Mouse (Mus musculus): ENCODE measurements around the gene Lrrc27. TPM values are rescaled to one million over a fixed set of nuclear protein-coding genes. Genes with fewer than 3 reads are reported as not detected.

Gene Lrrc27
- 1.9 and 3.0 TPM in 2 replicates for polyA plus RNA-seq (2015; fragmentation: Nextera tagmentation; extraction: Ambion mirVana)

GRCm38 (mm10) chr7:139212754-139213745, at the start of gene Lrrc27, which contains the start of gene Stk32c:
TSS of gene Lrrc27 (plus strand) at chr7:139212988.
TSS of gene Stk32c (minus strand) at chr7:139213307.
- ATAC-seq (ENCODE audit: insufficient number of reproducible peaks, low FRiP score, low TSS enrichment, low read depth): peak; percentile 98
- H3K36me3 ChIP-seq: no peaks in the 10 kb centered on the region
- peak within 1 kb of the TSS; percentile 81 for H3K27ac ChIP-seq (replicated peaks)
- peak within 1 kb of the TSS; percentile 50 for H3K9ac ChIP-seq
- no peaks in the 10 kb centered on the region for H3K27me3 ChIP-seq
- peaks cover 8% of the 10 kb centered on the region; the same call in 1 of the 2 replicates for H3K4me1 ChIP-seq
- no peaks in the 10 kb centered on the region for H3K9me3 ChIP-seq (replicated peaks)
- peak within 1 kb of the TSS; percentile 65 for H3K4me3 ChIP-seq (replicated peaks)
- 2% methylated on average over 53 of the region's 53 CpGs for WGBS
- peak within 1 kb of the TSS; percentile 77 for H3K4me2 ChIP-seq (replicated peaks)

GRCm38 (mm10) chr7:139164410-139164809, 48.4 kb upstream of the Lrrc27 start:
- Histone ChIP-seq H3K27me3 (no peaks in the 10 kb centered on the region), H3K4me2 (replicated peaks) (no peak overlapping the region), H3K4me1 (no peaks in the 10 kb centered on the region), H3K9me3 (replicated peaks) (no peaks in the 10 kb centered on the region), H3K27ac (replicated peaks) (no peak overlapping the region), H3K4me3 (replicated peaks) (no peak overlapping the region), H3K9ac (no peak overlapping the region), H3K36me3 (no peaks in the 10 kb centered on the region)
- WGBS: 73% methylated on average over 5 of the region's 5 CpGs
- ATAC-seq (ENCODE audit: insufficient number of reproducible peaks, low FRiP score, low TSS enrichment, low read depth): no peak

- Histone ChIP-seq H3K9ac (no peak overlapping the region), H3K4me1 (no peaks in the 10 kb centered on the region), H3K4me2 (replicated peaks) (no peak overlapping the region), H3K36me3 (no peaks in the 10 kb centered on the region), H3K4me3 (replicated peaks) (no peak overlapping the region), H3K27me3 (no peaks in the 10 kb centered on the region), H3K9me3 (replicated peaks) (no peaks in the 10 kb centered on the region), H3K27ac (replicated peaks) (no peak overlapping the region)
- ATAC-seq (ENCODE audit: insufficient number of reproducible peaks, low FRiP score, low TSS enrichment, low read depth): no peak
- 54% methylated on average over 4 of the region's 4 CpGs for WGBS
Measured at GRCm38 (mm10) chr7:139169143-139169542, 43.6 kb upstream of the Lrrc27 start.

- Histone ChIP-seq H3K27ac (replicated peaks) (no peak overlapping the region), H3K4me3 (replicated peaks) (no peak overlapping the region), H3K9ac (no peak overlapping the region), H3K36me3 (no peaks in the 10 kb centered on the region), H3K4me1 (no peaks in the 10 kb centered on the region), H3K27me3 (no peaks in the 10 kb centered on the region), H3K9me3 (replicated peaks) (no peaks in the 10 kb centered on the region), H3K4me2 (replicated peaks) (no peak overlapping the region)
- no peak for ATAC-seq (ENCODE audit: insufficient number of reproducible peaks, low FRiP score, low TSS enrichment, low read depth)
- 68% methylated on average over 5 of the region's 5 CpGs for WGBS
Measured at GRCm38 (mm10) chr7:139179299-139179698, 33.5 kb upstream of the Lrrc27 start.

GRCm38 (mm10) chr7:139180058-139180457, 32.7 kb upstream of the Lrrc27 start:
- 90% methylated on average over 3 of the region's 3 CpGs for WGBS
- H3K4me2 ChIP-seq (replicated peaks): no peak overlapping the region

GRCm38 (mm10) chr7:139184396-139184795, 28.4 kb upstream of the Lrrc27 start:
- WGBS: 65% methylated on average over 4 of the region's 4 CpGs
- H3K4me2 ChIP-seq (replicated peaks): no peak overlapping the region
- no peaks in the 10 kb centered on the region for H3K36me3 ChIP-seq
- no peak overlapping the region for H3K9ac ChIP-seq
- no peak overlapping the region for H3K4me3 ChIP-seq (replicated peaks)
- H3K4me1 ChIP-seq: peaks cover 9% of the 10 kb centered on the region; the same call in 1 of the 2 replicates
- no peaks in the 10 kb centered on the region for H3K9me3 ChIP-seq (replicated peaks)
- ATAC-seq (ENCODE audit: insufficient number of reproducible peaks, low FRiP score, low TSS enrichment, low read depth): no peak
- H3K27me3 ChIP-seq: peaks cover 36% of the 10 kb centered on the region
- no peak overlapping the region for H3K27ac ChIP-seq (replicated peaks)

More at GRCm38 (mm10) chr7:139180058-139180457, 32.7 kb upstream of the Lrrc27 start:
- no peak overlapping the region for H3K4me3 ChIP-seq (replicated peaks)
- no peaks in the 10 kb centered on the region for H3K4me1 ChIP-seq
- no peaks in the 10 kb centered on the region for H3K9me3 ChIP-seq (replicated peaks)
- no peaks in the 10 kb centered on the region for H3K36me3 ChIP-seq
- no peak overlapping the region for H3K9ac ChIP-seq
- H3K27ac ChIP-seq (replicated peaks): no peak overlapping the region
- peaks cover 5% of the 10 kb centered on the region; the same call in 1 of the 2 replicates for H3K27me3 ChIP-seq
- no peak for ATAC-seq (ENCODE audit: insufficient number of reproducible peaks, low FRiP score, low TSS enrichment, low read depth)

- no peak overlapping the region for H3K4me2 ChIP-seq (replicated peaks)
- peaks cover 9% of the 10 kb centered on the region; the same call in 1 of the 2 replicates for H3K4me1 ChIP-seq
- 81% methylated on average over 7 of the region's 7 CpGs for WGBS
- H3K9me3 ChIP-seq (replicated peaks): no peaks in the 10 kb centered on the region
- H3K9ac ChIP-seq: no peak overlapping the region
- no peak overlapping the region for H3K27ac ChIP-seq (replicated peaks)
- ATAC-seq (ENCODE audit: insufficient number of reproducible peaks, low FRiP score, low TSS enrichment, low read depth): no peak
- no peak overlapping the region for H3K4me3 ChIP-seq (replicated peaks)
- H3K36me3 ChIP-seq: no peaks in the 10 kb centered on the region
- peaks cover 36% of the 10 kb centered on the region for H3K27me3 ChIP-seq
Measured at GRCm38 (mm10) chr7:139184846-139185245, 27.9 kb upstream of the Lrrc27 start.

GRCm38 (mm10) chr7:139185971-139186370, 26.8 kb upstream of the Lrrc27 start:
- H3K27me3 ChIP-seq: peaks cover 41% of the 10 kb centered on the region
- ATAC-seq (ENCODE audit: insufficient number of reproducible peaks, low FRiP score, low TSS enrichment, low read depth): no peak

GRCm38 (mm10) chr7:139186436-139186835, 26.4 kb upstream of the Lrrc27 start:
- ATAC-seq (ENCODE audit: insufficient number of reproducible peaks, low FRiP score, low TSS enrichment, low read depth): no peak
- no peaks in the 10 kb centered on the region for H3K36me3 ChIP-seq
- WGBS: 65% methylated on average over 8 of the region's 8 CpGs
- H3K4me3 ChIP-seq (replicated peaks): no peak overlapping the region
- peaks cover 9% of the 10 kb centered on the region; the same call in 1 of the 2 replicates for H3K4me1 ChIP-seq
- H3K27ac ChIP-seq (replicated peaks): no peak overlapping the region
- H3K9ac ChIP-seq: no peak overlapping the region
- no peaks in the 10 kb centered on the region for H3K9me3 ChIP-seq (replicated peaks)
- H3K4me2 ChIP-seq (replicated peaks): no peak overlapping the region
- peaks cover 41% of the 10 kb centered on the region for H3K27me3 ChIP-seq

More at GRCm38 (mm10) chr7:139185971-139186370, 26.8 kb upstream of the Lrrc27 start:
- H3K4me1 ChIP-seq: peaks cover 9% of the 10 kb centered on the region; the same call in 1 of the 2 replicates
- WGBS: 46% methylated on average over 5 of the region's 5 CpGs
- H3K9ac ChIP-seq: no peak overlapping the region
- H3K27ac ChIP-seq (replicated peaks): no peak overlapping the region
- H3K4me2 ChIP-seq (replicated peaks): no peak overlapping the region
- H3K4me3 ChIP-seq (replicated peaks): no peak overlapping the region
- no peaks in the 10 kb centered on the region for H3K9me3 ChIP-seq (replicated peaks)
- H3K36me3 ChIP-seq: no peaks in the 10 kb centered on the region

GRCm38 (mm10) chr7:139187277-139187676, 25.5 kb upstream of the Lrrc27 start:
- Histone ChIP-seq H3K27me3 (peaks cover 41% of the 10 kb centered on the region), H3K4me2 (replicated peaks) (peak overlapping the region; percentile 97), H3K9ac (no peak overlapping the region), H3K9me3 (replicated peaks) (no peaks in the 10 kb centered on the region), H3K36me3 (no peaks in the 10 kb centered on the region), H3K4me1 (peaks cover 9% of the 10 kb centered on the region; the same call in 1 of the 2 replicates), H3K27ac (replicated peaks) (no peak overlapping the region), H3K4me3 (replicated peaks) (peak overlapping the region; percentile 54)
- no peak for ATAC-seq (ENCODE audit: insufficient number of reproducible peaks, low FRiP score, low TSS enrichment, low read depth)
- 33% methylated on average over 7 of the region's 7 CpGs for WGBS

Data from embryonic facial prominence, embryonic 15.5 days (tissue).